Mouse (Mus musculus) lung, embryonic 14.5 days (tissue): ENCODE data around the gene Stau1. TPM values are rescaled to one million over a fixed set of nuclear protein-coding genes. Genes with fewer than 3 reads are reported as not detected.

Experiments
- ATAC-seq: fragments of 200-750 bp; cut with Nextera tagmentation; 2 replicates; pipeline ENCODE4 v1.8.0; 2017; ENCODE audit warnings: mild to moderate bottlenecking, moderate TSS enrichment, moderate library complexity; ENCODE audit not compliant: insufficient read depth
- DNase-seq: peaks from one replicate; pipeline ENCODE4 v3.0.0-alpha.2; 2015
- H3K27ac ChIP-seq: fragments of 300-500 bp; sonication (generic); 2 replicates; pipeline ENCODE4 v1.5.1; 2014; ENCODE audit warnings: low read depth, mild to moderate bottlenecking, moderate library complexity
- H3K27me3 ChIP-seq: fragments of 300-500 bp; sonication (generic); 2 replicates; pipeline ENCODE4 v1.6.1; 2014; ENCODE audit warnings: low read length, control low read depth; ENCODE audit not compliant: insufficient read depth
- H3K36me3 ChIP-seq: fragments of 300-500 bp; sonication (generic); 2 replicates; pipeline ENCODE4 v1.6.1; 2014; ENCODE audit warnings: control low read depth; ENCODE audit not compliant: insufficient read depth
- H3K4me1 ChIP-seq: fragments of 300-500 bp; sonication (generic); 2 replicates; pipeline ENCODE4 v1.6.1; 2014; ENCODE audit warnings: antibody characterized with exemption, control low read depth; ENCODE audit not compliant: insufficient read depth
- H3K4me2 ChIP-seq: fragments of 300-500 bp; sonication (generic); 2 replicates; pipeline ENCODE4 v1.6.1; 2014; ENCODE audit warnings: mild to moderate bottlenecking
- H3K4me3 ChIP-seq: fragments of 300-500 bp; sonication (generic); 2 replicates; pipeline ENCODE4 v1.5.1; 2014; ENCODE audit warnings: low read depth, low read length
- H3K9ac ChIP-seq: fragments of 300-500 bp; sonication (generic); 2 replicates; pipeline ENCODE4 v1.6.1; 2014
- H3K9me3 ChIP-seq: fragments of 300-500 bp; sonication (generic); 2 replicates; pipeline ENCODE4 v1.6.1; 2016; ENCODE audit warnings: low read depth, low read length, control low read depth
- CTCF ChIP-seq: IDR thresholded peaks from 2 replicates; pipeline ENCODE4 v1.5.1; 2016; ENCODE audit warnings: antibody characterized with exemption, low read depth
- WGBS: fragments of 180-500 bp; shearing (Covaris S2); extraction: QIAGEN DNeasy Blood & Tissue Kit; methylation state at CpG from one replicate; pipeline ENCODE4 v1.1.7; 2014; 5-methylcytosine and 5-hydroxymethylcytosine counted together
- polyA plus RNA-seq: library from polyadenylated mRNA; unstranded; fragments of >200 nt; fragmentation: Nextera tagmentation; extraction: Ambion mirVana; gene quantifications from 2 replicates; pipeline ENCODE4 v1.2.1, GENCODE M21; 2014

Stau1 gene
- polyA plus RNA-seq = 82.3 and 84.8 TPM in 2 replicates

- WGBS = under 1% methylated on average over 77 of the region's 88 CpGs
Observed at GRCm38 (mm10) chr2:166995796-166996532, at the start of gene Stau1. Gene Stau1, minus strand, starts transcription at chr2:166996299.

GRCm38 (mm10) chr2:167043400-167044121 is 47.5 kb upstream of the Stau1 start:
- 81% methylated on average over 12 of the region's 12 CpGs for WGBS
- no peaks in the 10 kb centered on the region for H3K27me3 ChIP-seq
- no peaks in the 10 kb centered on the region for H3K9me3 ChIP-seq
- H3K4me2 ChIP-seq = no peak overlapping the region
- ATAC-seq (peak; percentile 86), DNase-seq (no peak)
- peaks cover 93% of the 10 kb centered on the region for H3K36me3 ChIP-seq
- no peak overlapping the region for H3K4me3 ChIP-seq
- no peaks in the 10 kb centered on the region for H3K4me1 ChIP-seq
- TF ChIP-seq CTCF = no peak
- H3K9ac ChIP-seq = no peak overlapping the region
- H3K27ac ChIP-seq = no peak overlapping the region

More at GRCm38 (mm10) chr2:166995796-166996532, at the start of gene Stau1:
- no peak for TF ChIP-seq CTCF
- no peaks in the 10 kb centered on the region for H3K27me3 ChIP-seq
- peak; percentile 100 for ATAC-seq
- no peaks in the 10 kb centered on the region for H3K36me3 ChIP-seq
- peak; percentile 99 for DNase-seq
- peak within 1 kb of the TSS; percentile 91 for H3K4me3 ChIP-seq
- H3K27ac ChIP-seq = peak within 1 kb of the TSS; percentile 97
- H3K9me3 ChIP-seq = no peaks in the 10 kb centered on the region
- peak within 1 kb of the TSS; percentile 97 for H3K9ac ChIP-seq
- H3K4me2 ChIP-seq = peak within 1 kb of the TSS; percentile 95
- peaks cover 4% of the 10 kb centered on the region; the same call in 1 of the 2 replicates for H3K4me1 ChIP-seq

- no peak for ATAC-seq
Observed at GRCm38 (mm10) chr2:167039386-167039785, 43.3 kb upstream of the Stau1 start.

GRCm38 (mm10) chr2:167038716-167039115 is 42.6 kb upstream of the Stau1 start:
- H3K9ac ChIP-seq = no peak overlapping the region
- no peak overlapping the region for H3K4me3 ChIP-seq
- H3K9me3 ChIP-seq = no peaks in the 10 kb centered on the region
- no peak overlapping the region for H3K27ac ChIP-seq
- no peaks in the 10 kb centered on the region for H3K4me1 ChIP-seq
- ATAC-seq (no peak), DNase-seq (no peak)
- peaks cover 99% of the 10 kb centered on the region for H3K36me3 ChIP-seq
- 90% methylated on average over 7 of the region's 7 CpGs for WGBS
- H3K27me3 ChIP-seq = no peaks in the 10 kb centered on the region
- no peak overlapping the region for H3K4me2 ChIP-seq
- TF ChIP-seq CTCF = no peak

More at GRCm38 (mm10) chr2:167039386-167039785, 43.3 kb upstream of the Stau1 start:
- Histone ChIP-seq H3K9ac (no peak overlapping the region), H3K4me2 (no peak overlapping the region), H3K27me3 (no peaks in the 10 kb centered on the region), H3K4me1 (no peaks in the 10 kb centered on the region), H3K36me3 (peaks cover 99% of the 10 kb centered on the region), H3K9me3 (no peaks in the 10 kb centered on the region), H3K27ac (no peak overlapping the region), H3K4me3 (no peak overlapping the region)
- WGBS = 46% methylated on average over 8 of the region's 8 CpGs
- no peak for TF ChIP-seq CTCF
- no peak for DNase-seq

- TF ChIP-seq CTCF = no peak
- WGBS = 90% methylated on average over 6 of the region's 6 CpGs
- Histone ChIP-seq H3K9me3 (no peaks in the 10 kb centered on the region), H3K27ac (no peak overlapping the region), H3K4me2 (no peak overlapping the region), H3K27me3 (no peaks in the 10 kb centered on the region), H3K4me3 (no peak overlapping the region), H3K9ac (no peak overlapping the region), H3K36me3 (peaks cover 99% of the 10 kb centered on the region), H3K4me1 (no peaks in the 10 kb centered on the region)
- DNase-seq (no peak), ATAC-seq (no peak)
Observed at GRCm38 (mm10) chr2:167038297-167038696, 42.2 kb upstream of the Stau1 start.

- no peak overlapping the region for H3K4me2 ChIP-seq
- 90% methylated on average over 12 of the region's 12 CpGs for WGBS
Observed at GRCm38 (mm10) chr2:167037710-167038109, 41.6 kb upstream of the Stau1 start.

GRCm38 (mm10) chr2:167030507-167030906 is 34.4 kb upstream of the Stau1 start:
- no peak for ATAC-seq
- H3K36me3 ChIP-seq = peaks cover 98% of the 10 kb centered on the region
- H3K4me1 ChIP-seq = no peaks in the 10 kb centered on the region
- H3K4me2 ChIP-seq = no peak overlapping the region
- TF ChIP-seq CTCF = peak; percentile 11; the same call in 1 of the 2 replicates
- DNase-seq = no peak
- WGBS = 90% methylated on average over 4 of the region's 4 CpGs
- H3K27me3 ChIP-seq = no peaks in the 10 kb centered on the region
- no peak overlapping the region for H3K27ac ChIP-seq
- H3K4me3 ChIP-seq = no peak overlapping the region
- H3K9ac ChIP-seq = no peak overlapping the region
- H3K9me3 ChIP-seq = no peaks in the 10 kb centered on the region

More at GRCm38 (mm10) chr2:167037710-167038109, 41.6 kb upstream of the Stau1 start:
- H3K4me1 ChIP-seq = no peaks in the 10 kb centered on the region
- H3K4me3 ChIP-seq = no peak overlapping the region
- no peak overlapping the region for H3K9ac ChIP-seq
- DNase-seq (no peak), ATAC-seq (no peak)
- H3K27me3 ChIP-seq = no peaks in the 10 kb centered on the region
- H3K9me3 ChIP-seq = no peaks in the 10 kb centered on the region
- H3K36me3 ChIP-seq = peaks cover 97% of the 10 kb centered on the region
- no peak overlapping the region for H3K27ac ChIP-seq
- TF ChIP-seq CTCF = no peak
